Mouse (Mus musculus): ENCODE measurements around the gene Homer2.

GRCm38 (mm10) chr7:81723851-81724250, 16.5 kb upstream of the Homer2 start:
- TF ChIP-seq CTCF (IDR thresholded peaks at IDR 0.05; ENCODE audit: low read depth): no peak
- TF ChIP-seq EP300 (IDR thresholded peaks at IDR 0.05; ENCODE audit: low read depth): no peak
